Mouse (Mus musculus) small intestine, adult 2 months (tissue): ENCODE data around the gene Manbal.

Experiments
- CTCF ChIP-seq: fragments of 200-500 bp; IDR thresholded peaks from 2 replicates; pipeline ENCODE4 v1.5.1; 2012; ENCODE audit warnings: low read depth, mild to moderate bottlenecking, control low read depth, inconsistent platforms, low read length, moderate library complexity, mixed read lengths; ENCODE audit not compliant: insufficient replicate concordance, insufficient read length; ENCODE audit errors: extremely low read depth
- POLR2A ChIP-seq: fragments of 200-500 bp; IDR thresholded peaks from 2 replicates; pipeline ENCODE4 v1.6.1; 2012; ENCODE audit warnings: low read depth, mild to moderate bottlenecking, control low read depth, inconsistent platforms, low read length, moderate library complexity

DNA sequence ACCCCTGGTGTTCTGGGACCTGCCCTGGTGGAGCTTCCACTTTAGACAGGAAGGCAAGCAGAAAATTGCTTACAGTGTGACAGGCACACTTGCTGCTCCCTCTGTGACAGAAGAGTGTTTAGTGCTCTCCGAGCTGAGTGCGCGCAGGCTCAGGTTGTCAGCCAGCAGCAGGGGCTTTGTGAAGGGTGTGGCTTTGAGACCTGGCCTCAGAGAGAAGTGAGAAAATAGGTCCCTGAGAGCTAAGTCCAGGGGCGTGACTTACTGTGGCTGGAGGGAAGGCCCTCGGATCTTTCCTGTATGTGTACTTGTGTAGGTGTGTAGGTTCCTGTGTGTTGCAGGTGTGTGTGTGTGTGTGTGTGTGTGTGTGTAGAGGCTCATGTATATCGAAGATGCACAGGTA, 24.1 kb upstream of the Manbal start:
- TF ChIP-seq CTCF (no peak), POLR2A (no peak)
